Mouse (Mus musculus): ENCODE measurements around the gene Anks1b. TPM values are rescaled to one million over a fixed set of nuclear protein-coding genes. Genes with fewer than 3 reads are reported as not detected.

The Anks1b gene
- total RNA-seq, 1 experiment from 2014 or later = not detected

- ATAC-seq (replicated peaks; ENCODE audit: low read depth, poor library complexity, severe bottlenecking) = no peak
These were observed 264.2 kb downstream of the Anks1b start for GRCm38 (mm10) chr10:90137538-90137937.

GRCm38 (mm10) chr10:90140947-90141346 lies 267.6 kb downstream of the Anks1b start:
- no peak for ATAC-seq (replicated peaks; ENCODE audit: low read depth, poor library complexity, severe bottlenecking)

GRCm38 (mm10) chr10:90144444-90144843 lies 271.1 kb downstream of the Anks1b start:
- ATAC-seq (replicated peaks; ENCODE audit: low read depth, poor library complexity, severe bottlenecking) = no peak

GRCm38 (mm10) chr10:90151510-90151909 lies 278.2 kb downstream of the Anks1b start:
- no peak for ATAC-seq (replicated peaks; ENCODE audit: low read depth, poor library complexity, severe bottlenecking)

- no peak for ATAC-seq (replicated peaks; ENCODE audit: low read depth, poor library complexity, severe bottlenecking)
These were observed 296.8 kb downstream of the Anks1b start for GRCm38 (mm10) chr10:90169941-90170580.

- ATAC-seq (replicated peaks; ENCODE audit: low read depth, poor library complexity, severe bottlenecking) = no peak
These were observed 317.1 kb downstream of the Anks1b start for GRCm38 (mm10) chr10:90190366-90190765.

- no peak for ATAC-seq (replicated peaks; ENCODE audit: low read depth, poor library complexity, severe bottlenecking)
These were observed 323.6 kb downstream of the Anks1b start for GRCm38 (mm10) chr10:90196936-90197335.

GRCm38 (mm10) chr10:90210044-90210443 lies 336.7 kb downstream of the Anks1b start:
- peak; percentile 96 for ATAC-seq (replicated peaks; ENCODE audit: low read depth, poor library complexity, severe bottlenecking)

- ATAC-seq (replicated peaks; ENCODE audit: low read depth, poor library complexity, severe bottlenecking) = no peak
These were observed 347.2 kb downstream of the Anks1b start for GRCm38 (mm10) chr10:90220470-90220869.

GRCm38 (mm10) chr10:90222793-90223495 lies 349.6 kb downstream of the Anks1b start:
- ATAC-seq (replicated peaks; ENCODE audit: low read depth, poor library complexity, severe bottlenecking) = 0 out of 2 replicates have a peak, but pooled peaks have one; percentile 22

- ATAC-seq (replicated peaks; ENCODE audit: low read depth, poor library complexity, severe bottlenecking) = no peak
These were observed 362.0 kb downstream of the Anks1b start for GRCm38 (mm10) chr10:90235273-90235672.

GRCm38 (mm10) chr10:90237290-90237689 lies 364.0 kb downstream of the Anks1b start:
- no peak for ATAC-seq (replicated peaks; ENCODE audit: low read depth, poor library complexity, severe bottlenecking)

GRCm38 (mm10) chr10:90258944-90259714 lies 385.8 kb downstream of the Anks1b start:
- no peak for ATAC-seq (replicated peaks; ENCODE audit: low read depth, poor library complexity, severe bottlenecking)

- ATAC-seq (replicated peaks; ENCODE audit: low read depth, poor library complexity, severe bottlenecking) = no peak
These were observed 398.0 kb downstream of the Anks1b start for GRCm38 (mm10) chr10:90271321-90271720.

GRCm38 (mm10) chr10:90273311-90273710 lies 400.0 kb downstream of the Anks1b start:
- peak; percentile 85 for ATAC-seq (replicated peaks; ENCODE audit: low read depth, poor library complexity, severe bottlenecking)

GRCm38 (mm10) chr10:90286589-90286988 lies 413.3 kb downstream of the Anks1b start:
- no peak for ATAC-seq (replicated peaks; ENCODE audit: low read depth, poor library complexity, severe bottlenecking)

- no peak for ATAC-seq (replicated peaks; ENCODE audit: low read depth, poor library complexity, severe bottlenecking)
These were observed 429.9 kb downstream of the Anks1b start for GRCm38 (mm10) chr10:90303249-90303648.

GRCm38 (mm10) chr10:90306156-90306555 lies 432.8 kb downstream of the Anks1b start:
- no peak for ATAC-seq (replicated peaks; ENCODE audit: low read depth, poor library complexity, severe bottlenecking)

- no peak for ATAC-seq (replicated peaks; ENCODE audit: low read depth, poor library complexity, severe bottlenecking)
These were observed 434.7 kb downstream of the Anks1b start for GRCm38 (mm10) chr10:90307931-90308555.

GRCm38 (mm10) chr10:90329781-90330180 lies 456.5 kb downstream of the Anks1b start:
- ATAC-seq (replicated peaks; ENCODE audit: low read depth, poor library complexity, severe bottlenecking) = no peak

Data from common myeloid progenitor, adult 5-6 weeks (primary cell).